Mouse (Mus musculus) thymus, adult 18-20 months (tissue): ENCODE measurements around the gene Matn1.

Experiments used
- DNase-seq, 2 experiments: peaks; one replicate each; pipeline ENCODE4 v3.0.0; 2022; ENCODE audit warnings: mixed read lengths in 2 of 2

The Matn1 gene

DNA sequence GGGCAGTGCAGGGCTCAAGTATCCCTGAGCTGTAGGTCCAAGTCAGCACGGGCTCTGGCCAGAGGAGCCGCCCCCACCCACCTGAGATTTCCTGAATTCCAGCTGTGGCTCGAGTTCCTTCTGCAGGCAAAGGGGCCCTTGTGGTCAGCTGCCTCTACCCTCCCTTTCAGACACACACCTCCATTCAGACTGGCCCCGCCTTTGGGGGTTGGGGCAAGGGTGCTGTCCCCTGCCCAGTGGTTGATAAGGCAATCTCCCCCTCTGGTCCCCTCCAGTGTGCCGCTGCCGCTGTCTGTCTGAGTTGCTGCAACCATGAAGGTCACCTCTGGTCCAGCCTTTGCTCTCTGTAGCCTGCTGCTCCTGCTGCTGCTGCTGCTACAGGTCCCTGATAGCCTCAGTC lies at the start of gene Matn1:
TSS of gene Matn1 (plus strand) at position 274 of the 400 bp plus-strand sequence.
- DNase-seq: no peak

DNA sequence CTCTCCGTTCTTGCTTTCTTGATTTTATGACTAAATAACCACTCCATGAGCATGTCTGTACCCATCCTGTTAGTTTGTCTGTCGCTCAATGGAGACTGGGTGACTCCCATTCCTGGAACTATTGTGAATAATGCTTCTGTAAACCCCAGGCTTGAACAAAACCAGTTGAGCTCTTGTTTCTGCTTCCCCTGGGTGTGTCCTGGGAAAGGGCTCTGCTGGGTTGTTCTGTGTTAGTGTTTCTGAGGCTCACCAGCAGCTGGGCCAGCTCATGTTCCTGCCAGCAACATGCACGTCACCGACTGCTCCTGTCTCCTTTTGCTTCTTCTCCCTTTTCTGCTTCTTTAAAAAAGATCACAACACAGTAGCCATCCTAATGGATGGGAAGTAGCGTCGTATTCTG lies 48.5 kb upstream of the Matn1 start:
- DNase-seq: no peak

DNA sequence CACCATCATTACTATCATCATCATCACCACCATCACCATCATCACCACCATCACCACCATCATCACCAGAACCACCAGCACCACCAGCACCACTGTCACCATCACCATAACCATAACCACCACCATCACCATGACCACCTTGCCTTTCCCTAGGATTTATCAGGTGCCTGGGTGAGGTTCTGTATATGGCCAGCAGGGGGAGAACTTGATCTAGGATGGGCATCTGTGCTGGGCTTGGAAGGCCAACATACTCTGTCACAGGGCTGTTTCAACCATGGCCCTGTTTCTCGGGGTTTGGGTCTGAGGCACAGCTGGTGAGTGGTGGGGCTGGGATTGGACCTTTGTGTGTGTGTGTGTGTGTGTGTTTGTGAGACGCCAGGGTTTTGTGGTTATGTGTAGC lies 47.8 kb upstream of the Matn1 start:
- peak in 1 of 2 experiments; percentile 69 for DNase-seq

DNA sequence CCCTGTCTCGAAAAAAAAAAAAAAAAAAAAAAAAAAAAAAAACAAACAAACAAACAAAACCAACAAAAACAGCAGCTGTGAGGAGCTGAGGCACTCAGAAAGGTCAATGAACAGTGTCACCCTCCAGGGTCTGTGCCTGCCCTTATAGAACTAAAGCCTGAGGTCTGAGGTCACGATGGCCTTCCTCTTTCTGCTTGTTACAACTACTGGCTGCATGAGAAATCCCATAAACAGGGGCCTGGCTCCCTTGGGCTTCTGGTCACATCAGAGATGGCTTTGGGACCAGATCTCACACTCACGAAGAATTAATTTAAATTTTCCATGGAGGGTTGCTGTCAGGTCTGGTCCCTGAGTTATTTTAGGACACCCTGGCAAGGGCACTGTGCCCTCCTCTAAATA lies 44.8 kb upstream of the Matn1 start:
- DNase-seq: no peak

DNA sequence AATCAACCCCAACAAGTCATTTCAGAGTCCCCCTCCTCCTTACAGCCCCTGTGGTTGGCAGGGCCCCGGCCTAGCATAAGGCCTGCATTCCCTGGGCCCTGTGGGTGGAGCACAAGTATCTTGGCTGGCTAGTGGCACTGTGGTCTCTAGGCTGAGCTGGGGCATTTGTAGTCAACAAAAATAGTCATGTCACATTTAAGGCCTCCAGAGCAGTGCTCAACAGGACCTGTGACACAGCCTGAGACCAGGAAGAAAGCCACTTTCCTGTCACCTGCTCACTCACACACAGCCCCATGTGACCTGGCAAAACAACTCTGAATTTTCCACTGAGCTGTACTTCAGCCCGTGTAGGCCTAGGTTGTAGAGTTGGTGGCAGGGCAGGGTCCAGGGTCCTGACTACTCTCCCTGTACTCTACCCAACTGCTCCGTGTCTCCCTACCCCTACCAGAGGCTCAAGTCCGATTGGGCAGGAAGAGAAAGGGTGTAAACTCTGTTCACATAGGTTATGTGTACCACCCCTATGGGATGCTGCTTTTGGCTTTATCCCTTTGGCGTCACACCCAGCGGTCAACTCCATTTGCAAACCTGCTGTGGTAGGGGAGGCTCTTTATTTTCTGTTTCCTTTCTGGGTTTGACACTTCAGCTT lies 44.3 kb upstream of the Matn1 start:
- no peak for DNase-seq

DNA sequence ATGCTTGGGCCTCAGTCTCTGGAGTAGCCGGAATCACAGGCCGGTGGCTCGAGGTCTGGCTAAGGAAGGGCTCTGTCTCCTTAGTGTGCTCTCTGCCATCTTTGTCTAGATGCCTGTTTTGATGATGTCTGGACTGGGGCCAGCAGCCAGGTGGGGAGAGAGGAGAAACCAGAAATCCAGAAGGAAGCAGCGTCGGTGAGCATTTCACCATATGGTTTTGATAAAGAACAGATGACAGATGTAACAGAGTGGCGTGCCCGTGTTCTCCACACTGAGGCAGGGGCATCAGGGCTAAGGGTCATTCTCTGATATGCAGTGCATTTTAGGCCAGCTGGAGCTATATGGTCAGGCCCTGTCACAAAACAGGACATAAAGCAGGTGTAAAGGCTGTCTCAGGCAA lies 43.4 kb upstream of the Matn1 start:
- no peak for DNase-seq

GRCm38 (mm10) chr4:130902289-130902781 lies 41.9 kb upstream of the Matn1 start:
- DNase-seq: no peak

- DNase-seq: no peak
Measured at GRCm38 (mm10) chr4:130905025-130905424, 39.2 kb upstream of the Matn1 start.

DNA sequence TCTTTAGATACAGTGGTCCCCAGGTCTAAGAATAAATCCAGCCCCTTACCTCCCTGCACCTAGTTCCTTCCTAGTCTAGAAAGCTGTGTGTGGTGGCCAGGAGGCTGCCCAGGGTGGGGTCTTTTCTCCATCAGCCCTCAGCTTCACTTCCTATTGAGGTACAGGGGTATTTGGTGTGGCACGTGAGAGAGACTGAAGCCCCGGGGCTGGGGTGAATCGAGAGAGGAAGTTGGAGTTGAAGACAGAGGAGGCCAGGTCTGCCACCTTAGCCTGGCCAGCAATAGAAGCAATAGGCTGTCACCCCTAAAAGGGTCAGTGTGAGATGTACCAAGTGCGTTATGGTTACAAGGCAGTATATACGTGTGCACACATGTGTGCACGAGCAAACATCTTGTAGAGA lies 38.3 kb upstream of the Matn1 start:
- no peak for DNase-seq

DNA sequence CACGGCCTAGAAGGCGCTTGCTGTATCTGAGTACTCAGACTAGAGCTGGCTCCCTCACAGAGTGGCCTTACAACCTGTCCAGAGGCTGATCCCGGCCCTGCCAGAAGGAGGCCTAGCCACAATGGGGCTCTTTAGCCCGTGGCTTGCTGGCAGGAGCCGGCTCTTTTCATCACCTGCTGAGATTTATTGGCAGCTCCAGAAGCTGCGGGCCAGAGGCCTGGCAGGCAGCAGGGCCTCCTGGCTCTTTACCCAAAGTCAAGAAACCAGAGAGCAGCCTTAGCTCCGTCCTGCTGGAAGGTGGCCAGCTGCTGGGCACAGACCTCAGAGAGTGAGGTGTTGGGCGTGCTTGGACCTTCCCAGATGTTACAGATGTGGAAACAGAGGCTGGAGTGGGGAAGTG lies 37.9 kb upstream of the Matn1 start:
- DNase-seq: no peak

GRCm38 (mm10) chr4:130907200-130908069 lies 36.8 kb upstream of the Matn1 start:
- no peak for DNase-seq

GRCm38 (mm10) chr4:130908133-130908532 lies 36.1 kb upstream of the Matn1 start:
- no peak for DNase-seq

- DNase-seq: no peak
Measured at GRCm38 (mm10) chr4:130909167-130909874, 34.9 kb upstream of the Matn1 start.

GRCm38 (mm10) chr4:130910666-130911065 lies 33.5 kb upstream of the Matn1 start:
- DNase-seq: peak; percentile 30 to 61

DNA sequence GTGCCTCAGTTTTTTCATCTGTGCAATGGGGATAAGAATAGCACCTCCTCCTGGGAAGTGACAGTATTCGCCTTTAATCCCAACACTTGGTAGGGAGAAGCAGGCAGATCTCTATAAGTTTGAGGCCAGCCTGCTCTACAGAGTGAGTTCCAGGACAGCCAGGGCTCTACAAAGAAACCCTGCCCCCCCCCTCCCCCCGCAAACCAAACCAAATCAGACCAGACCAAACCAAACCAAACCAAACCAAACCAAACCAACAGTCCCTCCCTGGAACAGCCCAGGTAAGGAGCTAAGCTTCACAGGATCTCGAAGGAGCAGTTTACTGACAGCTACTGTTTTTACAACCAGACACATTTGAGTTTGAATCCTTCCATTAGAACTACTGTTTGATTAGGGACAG lies 31.6 kb upstream of the Matn1 start:
- DNase-seq: no peak

GRCm38 (mm10) chr4:130913077-130913476 lies 31.1 kb upstream of the Matn1 start, which contains the start of gene Laptm5:
Gene Laptm5 (plus strand): TSS chr4:130913125.
- DNase-seq: peak; percentile 75 to 86

DNA sequence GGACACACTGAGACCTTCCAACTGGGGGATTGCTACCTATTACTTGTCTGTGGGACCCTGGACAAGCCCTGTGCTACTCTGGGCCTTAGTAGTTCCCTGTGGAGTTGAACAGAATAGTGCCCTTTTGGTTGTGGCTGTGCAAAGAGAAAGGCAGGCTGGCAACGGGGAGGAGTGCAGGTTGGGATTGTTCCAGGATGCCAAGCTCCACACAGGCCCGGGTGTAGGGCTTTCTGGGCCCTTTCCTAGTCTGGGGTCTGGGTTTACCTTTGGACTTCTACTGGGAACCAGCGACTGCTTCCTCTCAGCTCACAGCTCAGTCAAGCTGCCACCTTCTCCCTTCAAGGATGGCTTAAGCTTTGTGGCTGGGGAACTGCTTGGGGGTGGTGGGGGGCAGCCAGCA lies 30.7 kb upstream of the Matn1 start:
- DNase-seq: no peak

- DNase-seq: peak; percentile 73 to 80
Measured at GRCm38 (mm10) chr4:130914011-130914410, 30.2 kb upstream of the Matn1 start.

DNA sequence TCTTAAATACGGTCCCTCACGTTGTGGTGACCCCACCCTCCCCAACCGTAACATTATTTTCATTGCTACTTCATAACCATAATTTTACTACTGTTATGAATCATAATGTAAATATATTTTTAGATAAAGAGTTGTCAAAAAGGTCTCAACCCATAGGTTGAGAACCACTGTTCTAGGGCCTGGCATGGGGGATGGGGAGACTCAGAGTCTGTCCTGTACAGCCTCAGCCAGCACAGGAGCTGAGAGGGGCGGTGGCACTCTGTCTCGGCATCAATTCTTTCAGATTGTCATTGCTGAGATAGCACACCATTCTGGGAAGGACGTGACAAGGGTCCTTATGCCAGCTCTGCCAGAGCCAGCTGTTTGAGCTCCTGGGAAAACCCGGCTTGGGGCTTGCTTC lies 29.7 kb upstream of the Matn1 start:
- DNase-seq: no peak

DNA sequence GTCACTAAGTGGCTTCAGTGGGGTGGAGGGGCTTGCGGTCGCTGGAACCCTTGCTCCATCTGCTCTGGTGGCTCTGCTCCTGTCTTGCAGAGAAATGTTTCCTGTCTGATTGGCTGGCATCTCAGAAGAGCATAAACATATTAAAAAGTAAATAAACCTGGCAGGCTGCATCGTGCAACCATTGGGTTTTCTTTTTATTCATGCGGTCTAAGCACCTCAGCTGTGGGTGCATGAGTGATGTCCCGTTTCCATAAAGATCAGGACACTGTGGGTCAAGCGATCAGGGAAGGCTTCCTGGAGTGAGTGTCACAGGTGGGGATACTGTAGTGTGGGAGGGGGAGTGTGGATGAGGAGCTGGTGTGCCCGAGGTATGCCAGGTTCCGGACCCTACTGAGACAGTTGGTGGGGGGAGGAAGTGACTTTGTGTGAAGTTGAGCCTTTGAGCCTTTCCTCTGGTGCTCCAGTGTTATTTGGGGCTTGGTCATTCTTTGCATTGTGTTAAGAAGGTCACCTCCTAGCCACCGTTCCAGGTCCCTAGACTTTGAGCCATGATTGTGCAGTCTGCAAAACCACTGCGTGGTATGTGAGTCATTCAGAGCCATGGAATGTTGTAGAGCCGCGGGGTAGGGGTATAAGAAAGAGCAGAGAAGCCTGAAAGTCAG lies 29.0 kb upstream of the Matn1 start:
- DNase-seq: peak in 1 of 2 experiments; percentile 46

DNA sequence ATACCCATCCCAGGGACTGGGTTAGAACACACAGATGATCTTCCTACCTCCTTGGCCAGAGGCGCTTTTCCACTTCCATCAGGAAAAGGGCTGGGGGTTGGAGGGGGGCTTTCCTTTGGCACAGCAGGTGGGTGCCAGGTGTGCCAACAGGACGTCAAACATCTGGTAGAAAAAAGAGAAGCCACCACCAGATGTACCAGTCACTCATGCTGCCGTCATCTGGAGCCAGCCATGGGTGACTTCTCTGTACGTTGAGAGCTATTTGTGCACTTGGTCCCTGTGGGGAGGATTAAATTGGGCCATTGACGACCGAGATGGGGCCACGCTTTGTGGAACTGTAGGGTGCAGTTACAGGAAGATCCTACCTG lies 28.5 kb upstream of the Matn1 start:
- DNase-seq: peak; percentile 48 to 66

GRCm38 (mm10) chr4:130916639-130917038 lies 27.5 kb upstream of the Matn1 start:
- DNase-seq: no peak

- no peak for DNase-seq
Measured at GRCm38 (mm10) chr4:130917564-130917963, 26.6 kb upstream of the Matn1 start.
